Mouse (Mus musculus): ENCODE results near the gene Sh2b1. TPM values are rescaled to one million over a fixed set of nuclear protein-coding genes. Genes with fewer than 3 reads are reported as not detected.

Gene Sh2b1
- total RNA-seq, 2 experiments from 2014 or later = 59.2 to 60.9 TPM

DNA sequence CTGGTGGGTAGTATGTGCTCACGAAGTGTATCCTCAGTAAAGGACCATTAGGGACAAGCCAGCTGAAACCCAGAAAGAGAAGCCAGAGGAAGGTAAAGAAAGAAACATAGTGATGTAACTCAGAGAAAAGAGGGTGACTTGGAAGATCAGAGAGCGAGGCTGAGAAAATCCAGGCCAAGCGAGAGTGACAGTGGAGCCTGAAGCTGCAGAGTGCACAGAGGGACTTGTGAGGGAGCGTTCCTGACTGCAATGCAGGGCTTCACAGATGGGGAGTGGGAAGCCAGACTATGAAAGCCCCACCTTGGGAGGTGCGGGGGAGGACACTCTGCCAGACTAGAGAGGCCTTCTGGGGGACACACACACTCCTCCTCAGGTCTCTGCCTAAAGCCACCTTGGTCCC lies 17.0 kb downstream of the Sh2b1 start:
- DNase-seq (ENCODE audit: low spot score in 2 of 2) = no peak

- DNase-seq (ENCODE audit: low spot score in 2 of 2) = no peak
These were observed 18.6 kb downstream of the Sh2b1 start for GRCm38 (mm10) chr7:126456382-126457266.

DNA sequence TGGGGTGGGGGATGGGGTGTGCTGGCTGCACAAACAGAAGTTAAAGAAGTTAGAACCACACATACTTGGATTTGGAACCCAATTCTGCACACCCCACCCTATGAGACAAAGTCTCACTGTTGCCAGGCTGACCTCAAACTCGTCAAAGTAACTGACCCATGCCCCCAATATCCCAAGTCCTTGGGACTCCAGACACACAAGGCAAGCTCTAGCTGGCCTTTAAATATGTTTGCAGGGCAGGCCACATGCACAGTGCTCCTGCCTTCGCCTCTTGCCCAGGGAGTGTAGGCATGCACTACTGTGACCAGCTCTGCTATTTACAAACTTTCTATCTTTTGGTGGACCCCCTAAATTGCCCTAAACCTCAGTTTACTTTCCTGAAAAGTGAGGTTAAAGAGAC lies 20.0 kb downstream of the Sh2b1 start:
- DNase-seq (ENCODE audit: low spot score in 2 of 2) = no peak

DNA sequence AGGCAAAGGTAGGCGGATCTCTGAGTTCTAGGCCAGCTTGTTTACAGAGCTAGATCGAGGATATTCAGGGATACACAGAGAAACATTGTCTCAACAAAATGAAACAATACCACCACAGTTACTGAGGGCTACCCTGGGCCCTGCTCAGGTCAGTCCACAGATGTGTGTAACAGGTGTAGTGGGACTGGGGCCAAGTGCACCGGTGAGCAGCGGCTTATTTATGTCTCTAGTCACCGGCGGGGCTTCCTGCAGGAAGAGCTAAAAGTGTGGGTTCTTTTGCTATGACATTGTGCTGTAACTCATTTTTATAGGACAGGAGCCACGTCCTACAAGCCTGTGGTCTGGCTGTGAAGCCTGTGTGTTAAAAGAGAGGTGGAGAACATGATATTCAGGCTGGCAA lies 21.4 kb downstream of the Sh2b1 start:
- DNase-seq (ENCODE audit: low spot score in 2 of 2) = no peak

GRCm38 (mm10) chr7:126452244-126452643 lies 23.0 kb downstream of the Sh2b1 start:
- DNase-seq (ENCODE audit: low spot score in 2 of 2) = no peak

- DNase-seq (ENCODE audit: low spot score in 2 of 2) = no peak
These were observed 24.6 kb downstream of the Sh2b1 start for GRCm38 (mm10) chr7:126450641-126451040.

DNA sequence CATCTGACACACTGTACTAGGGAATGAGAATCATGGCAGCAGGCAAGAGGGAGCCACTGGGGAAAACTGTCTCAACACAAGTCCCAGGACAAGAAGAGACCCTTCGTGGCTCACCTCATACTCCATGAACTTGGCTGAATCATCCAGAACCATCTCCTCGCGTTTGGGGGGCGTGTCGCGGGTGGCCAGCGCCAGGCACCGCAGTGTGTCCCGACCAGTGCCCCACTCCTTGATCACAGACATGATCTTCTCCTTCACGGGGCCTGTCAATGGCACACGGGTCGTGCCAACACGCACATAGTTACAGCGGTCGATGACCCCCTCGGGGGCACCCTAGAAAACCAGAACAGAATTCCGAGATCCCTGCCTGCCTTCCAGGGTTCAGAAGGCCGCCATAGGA lies 25.2 kb downstream of the Sh2b1 start:
- DNase-seq (ENCODE audit: low spot score in 2 of 2) = no peak

GRCm38 (mm10) chr7:126448481-126448880 lies 26.7 kb downstream of the Sh2b1 start:
- DNase-seq (ENCODE audit: low spot score in 2 of 2) = no peak

- no peak for DNase-seq (ENCODE audit: low spot score in 2 of 2)
These were observed 29.0 kb downstream of the Sh2b1 start for GRCm38 (mm10) chr7:126446217-126446616.

GRCm38 (mm10) chr7:126445104-126445815 lies 30.0 kb downstream of the Sh2b1 start:
- no peak for DNase-seq (ENCODE audit: low spot score in 2 of 2)

- no peak for DNase-seq (ENCODE audit: low spot score in 2 of 2)
These were observed 30.7 kb downstream of the Sh2b1 start for GRCm38 (mm10) chr7:126444536-126444935.

GRCm38 (mm10) chr7:126443997-126444396 lies 31.2 kb downstream of the Sh2b1 start:
- DNase-seq (ENCODE audit: low spot score in 2 of 2) = no peak

DNA sequence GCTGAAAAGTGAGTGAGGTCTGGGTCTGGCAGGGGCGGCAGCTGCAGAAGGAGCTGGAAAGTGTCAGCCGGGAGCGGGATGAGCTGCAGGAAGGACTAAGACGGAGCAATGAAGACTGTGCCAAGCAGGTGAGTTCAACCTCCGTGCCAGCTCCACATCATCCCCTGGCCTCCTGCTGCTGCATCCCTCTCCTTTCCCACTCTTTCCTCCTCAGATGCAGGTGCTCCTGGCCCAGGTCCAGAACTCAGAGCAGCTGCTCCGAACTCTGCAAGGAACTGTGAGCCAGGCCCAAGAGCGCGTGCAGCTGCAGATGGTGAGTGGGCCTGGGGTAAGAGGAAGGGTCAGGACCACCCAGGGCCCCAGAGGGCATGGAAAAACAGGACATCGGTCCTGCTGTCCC lies 35.1 kb downstream of the Sh2b1 start:
- DNase-seq (ENCODE audit: low spot score in 2 of 2) = no peak

DNA sequence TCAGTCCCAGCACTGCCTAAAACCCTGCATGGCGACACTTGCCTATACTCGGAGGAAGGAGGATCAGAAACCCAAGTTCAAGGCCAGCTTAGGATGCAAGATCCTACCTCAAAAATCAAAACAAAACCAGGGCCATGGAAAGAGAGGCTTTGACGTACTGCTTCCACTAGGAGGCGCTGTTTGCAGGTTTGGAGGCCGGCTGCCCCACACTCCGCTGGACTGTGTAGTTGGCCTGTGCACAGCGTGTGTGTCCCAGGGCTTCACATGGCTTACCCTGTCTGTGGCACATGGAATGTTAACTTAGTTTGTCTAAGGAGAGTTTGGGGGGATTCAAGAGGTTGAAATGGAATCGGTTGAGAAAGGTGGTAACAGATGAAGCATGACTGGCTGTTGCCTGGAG lies 38.4 kb downstream of the Sh2b1 start:
- DNase-seq (ENCODE audit: low spot score in 2 of 2) = peak; percentile 31 to 59

GRCm38 (mm10) chr7:126435801-126436200 lies 39.4 kb downstream of the Sh2b1 start:
- no peak for DNase-seq (ENCODE audit: low spot score in 2 of 2)

DNA sequence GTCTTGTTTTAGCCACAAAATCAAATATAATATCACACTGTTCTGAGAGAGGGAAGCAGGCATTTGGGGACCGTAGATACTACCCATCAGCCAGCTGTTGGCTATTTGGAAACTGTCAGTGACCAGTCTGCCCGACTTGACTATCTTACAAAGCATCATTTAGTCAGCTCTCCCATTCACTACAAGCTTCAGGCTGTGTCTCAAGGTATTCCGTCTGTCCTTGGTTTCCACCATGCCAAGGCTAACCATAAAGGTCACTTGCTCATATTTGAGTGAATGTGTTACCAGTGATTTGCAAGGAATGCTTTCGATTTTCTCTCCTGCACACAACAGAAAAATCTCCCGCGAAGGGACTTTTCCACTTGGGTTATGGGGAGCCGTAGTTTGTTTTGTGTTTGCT lies 40.5 kb downstream of the Sh2b1 start:
- DNase-seq (ENCODE audit: low spot score in 2 of 2) = no peak

- no peak for DNase-seq (ENCODE audit: low spot score in 2 of 2)
These were observed 45.1 kb downstream of the Sh2b1 start for GRCm38 (mm10) chr7:126430167-126430566.

DNA sequence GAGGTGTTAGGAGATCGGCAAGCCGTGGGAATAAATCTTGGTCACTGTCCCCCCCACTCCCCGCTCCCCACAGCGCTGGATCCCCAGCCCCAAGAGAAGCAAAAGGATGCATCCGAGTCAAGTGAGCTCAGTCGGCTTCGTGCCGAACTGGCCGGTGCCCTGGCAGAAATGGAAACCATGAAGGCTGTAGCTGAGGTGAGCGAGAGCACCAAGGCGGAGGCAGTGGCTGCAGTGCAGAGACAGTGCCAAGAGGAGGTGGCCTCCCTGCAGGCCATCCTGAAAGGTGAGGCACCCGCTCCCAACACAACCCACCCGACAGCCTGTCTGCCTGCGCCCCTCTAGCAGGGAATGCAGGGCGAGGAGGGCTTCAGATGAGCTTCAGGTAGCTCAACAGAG lies 45.7 kb downstream of the Sh2b1 start:
- no peak for DNase-seq (ENCODE audit: low spot score in 2 of 2)

DNA sequence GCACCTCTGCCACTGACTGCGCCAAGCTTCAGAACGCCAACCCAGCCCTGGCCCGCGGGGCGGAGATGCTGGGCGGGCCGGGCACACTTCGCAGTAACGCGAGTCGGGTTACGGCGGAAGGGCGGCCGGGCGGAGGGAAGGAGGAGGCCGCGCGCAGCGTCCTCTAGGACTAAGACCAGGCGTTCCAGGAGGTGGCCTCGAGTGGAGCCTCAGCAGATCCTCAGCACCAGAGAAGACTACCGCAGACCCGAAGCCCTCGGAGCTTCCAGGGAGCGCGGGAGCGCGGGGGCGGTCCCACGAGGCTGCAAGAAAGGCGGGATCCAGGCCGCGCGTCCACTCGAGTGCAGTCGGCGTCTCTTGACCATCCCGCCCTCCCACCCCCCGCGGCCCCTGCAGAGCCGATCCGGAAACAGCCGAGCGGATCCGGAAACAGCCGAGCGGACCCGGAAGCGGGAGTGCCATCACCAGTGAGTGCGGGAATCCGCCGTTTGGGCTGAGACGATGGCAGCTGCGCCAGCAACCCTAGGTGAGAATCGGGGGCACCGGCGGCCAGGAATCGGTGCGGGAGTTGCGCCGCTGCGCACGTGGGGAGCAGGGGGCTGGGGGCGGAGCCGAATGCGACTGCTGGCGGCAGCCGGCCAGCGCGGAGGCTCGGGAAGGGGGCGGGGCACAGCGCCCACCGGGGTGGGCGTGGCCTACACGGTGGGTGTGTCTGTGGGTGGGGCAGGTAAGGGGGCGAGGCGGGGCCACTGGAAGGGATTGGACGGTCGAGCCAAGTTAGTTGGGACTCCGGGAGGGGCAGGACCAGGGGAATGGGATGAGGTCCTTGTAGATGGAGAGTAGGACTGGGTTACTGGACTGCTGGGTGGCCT lies 46.4 kb downstream of the Sh2b1 start, which contains the start of gene Rabep2:
Gene Rabep2, plus strand, starts transcription at position 129 of the 872 bp plus-strand sequence.
- DNase-seq (ENCODE audit: low spot score in 2 of 2) = peak; percentile 92 to 99

- DNase-seq (ENCODE audit: low spot score in 2 of 2) = no peak
These were observed 47.1 kb downstream of the Sh2b1 start for GRCm38 (mm10) chr7:126428154-126428553.

GRCm38 (mm10) chr7:126427323-126427860 lies 47.8 kb downstream of the Sh2b1 start:
- DNase-seq (ENCODE audit: low spot score in 2 of 2) = no peak

All from adrenal gland, postnatal 4 days (tissue).